Mouse (Mus musculus): ENCODE measurements around the gene Gm2174.

DNA sequence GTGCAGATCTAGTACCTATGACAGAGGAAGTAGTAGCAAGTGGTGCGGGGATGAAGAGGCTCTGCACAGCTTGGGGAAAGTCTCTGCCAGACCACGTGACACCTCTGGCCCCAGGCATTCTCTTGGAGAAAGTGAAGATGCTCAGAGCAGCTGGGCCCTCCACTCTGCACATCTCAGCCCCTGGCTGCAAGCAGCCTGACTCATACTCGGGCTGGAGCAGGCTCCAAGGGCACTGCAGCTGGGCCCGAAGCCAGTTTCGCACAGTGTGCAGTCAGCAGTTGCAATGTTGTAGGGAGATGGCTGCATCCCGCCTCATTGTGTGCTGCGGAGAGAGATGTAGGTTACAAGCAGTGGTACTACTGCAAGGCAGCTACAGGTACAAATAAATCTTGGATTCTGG lies 49.5 kb downstream of the Gm2174 start:
- TF ChIP-seq CTCF (IDR thresholded peaks at IDR 0.05; ENCODE audit: low read depth) (no peak), EP300 (IDR thresholded peaks at IDR 0.05; ENCODE audit: low read depth) (no peak)

Data from liver, embryonic 14.5 days (tissue).